Mouse (Mus musculus): ENCODE measurements around the gene Gm32742. TPM values are rescaled to one million over a fixed set of nuclear protein-coding genes. Genes with fewer than 3 reads are reported as not detected.
"Not testable (repeated sequence)": the region's sequence is repeated elsewhere in the genome, so short reads cannot be mapped to it uniquely, and the experiment has no call there.

Gm32742 gene
- polyA plus RNA-seq, 1 experiment from 2014 or later: not detected

GRCm38 (mm10) chr9:51147294-51147693, 18.0 kb downstream of the Gm32742 start:
- no peaks in the 10 kb centered on the region for H3K27me3 ChIP-seq (ENCODE audit: insufficient read depth, low read length)

GRCm38 (mm10) chr9:51146496-51146895, 18.8 kb downstream of the Gm32742 start:
- Histone ChIP-seq H3K27ac (ENCODE audit: low read depth) (no peak overlapping the region), H3K4me1 (ENCODE audit: insufficient read depth) (no peaks in the 10 kb centered on the region), H3K27me3 (ENCODE audit: insufficient read depth, low read length) (no peaks in the 10 kb centered on the region), H3K4me3 (ENCODE audit: low read depth, low read length) (no peak overlapping the region), H3K36me3 (ENCODE audit: insufficient read depth) (no peaks in the 10 kb centered on the region), H3K9me3 (ENCODE audit: low read depth, low read length) (no peaks in the 10 kb centered on the region), H3K4me2 (no peak overlapping the region), H3K9ac (no peak overlapping the region)
- 61% methylated on average over 4 of the region's 4 CpGs for WGBS
- no peak for TF ChIP-seq CTCF (IDR thresholded peaks at IDR 0.05; ENCODE audit: low read depth)
- ATAC-seq (ENCODE audit: insufficient read depth) (no peak), DNase-seq (peak; percentile 66)

More at GRCm38 (mm10) chr9:51147294-51147693, 18.0 kb downstream of the Gm32742 start:
- no peaks in the 10 kb centered on the region for H3K9me3 ChIP-seq (ENCODE audit: low read depth, low read length)
- 76% methylated on average over 5 of the region's 5 CpGs for WGBS
- no peak overlapping the region for H3K9ac ChIP-seq
- no peak for DNase-seq
- H3K36me3 ChIP-seq (ENCODE audit: insufficient read depth): no peaks in the 10 kb centered on the region
- no peak overlapping the region for H3K4me3 ChIP-seq (ENCODE audit: low read depth, low read length)
- no peak overlapping the region for H3K4me2 ChIP-seq
- TF ChIP-seq CTCF (IDR thresholded peaks at IDR 0.05; ENCODE audit: low read depth): no peak
- no peak overlapping the region for H3K27ac ChIP-seq (ENCODE audit: low read depth)
- ATAC-seq (ENCODE audit: insufficient read depth): no peak
- no peaks in the 10 kb centered on the region for H3K4me1 ChIP-seq (ENCODE audit: insufficient read depth)

- no peaks in the 10 kb centered on the region for H3K36me3 ChIP-seq (ENCODE audit: insufficient read depth)
- no peak for DNase-seq
- H3K9me3 ChIP-seq (ENCODE audit: low read depth, low read length): no peaks in the 10 kb centered on the region
- ATAC-seq (ENCODE audit: insufficient read depth): no peak
- H3K4me2 ChIP-seq: no peak overlapping the region
- no peaks in the 10 kb centered on the region for H3K4me1 ChIP-seq (ENCODE audit: insufficient read depth)
- H3K27me3 ChIP-seq (ENCODE audit: insufficient read depth, low read length): no peaks in the 10 kb centered on the region
- 66% methylated on average over 6 of the region's 6 CpGs for WGBS
- no peak overlapping the region for H3K9ac ChIP-seq
- no peak overlapping the region for H3K4me3 ChIP-seq (ENCODE audit: low read depth, low read length)
- TF ChIP-seq CTCF (IDR thresholded peaks at IDR 0.05; ENCODE audit: low read depth): peak; percentile 44
- no peak overlapping the region for H3K27ac ChIP-seq (ENCODE audit: low read depth)
Measured at GRCm38 (mm10) chr9:51144218-51144617, 21.1 kb downstream of the Gm32742 start.

GRCm38 (mm10) chr9:51143437-51143836, 21.9 kb downstream of the Gm32742 start:
- no peak for ATAC-seq (ENCODE audit: insufficient read depth)
- DNase-seq: no peak
- H3K36me3 ChIP-seq (ENCODE audit: insufficient read depth): no peaks in the 10 kb centered on the region
- H3K4me2 ChIP-seq: no peak overlapping the region
- no peaks in the 10 kb centered on the region for H3K9me3 ChIP-seq (ENCODE audit: low read depth, low read length)
- TF ChIP-seq CTCF (IDR thresholded peaks at IDR 0.05; ENCODE audit: low read depth): no peak
- 81% methylated on average over 1 of the region's 1 CpGs for WGBS
- H3K4me1 ChIP-seq (ENCODE audit: insufficient read depth): no peaks in the 10 kb centered on the region
- H3K4me3 ChIP-seq (ENCODE audit: low read depth, low read length): no peak overlapping the region
- H3K27me3 ChIP-seq (ENCODE audit: insufficient read depth, low read length): no peaks in the 10 kb centered on the region
- no peak overlapping the region for H3K27ac ChIP-seq (ENCODE audit: low read depth)
- H3K9ac ChIP-seq: no peak overlapping the region

- Histone ChIP-seq H3K4me3 (ENCODE audit: low read depth, low read length) (no peak overlapping the region), H3K27ac (ENCODE audit: low read depth) (no peak overlapping the region), H3K4me1 (ENCODE audit: insufficient read depth) (no peaks in the 10 kb centered on the region), H3K4me2 (no peak overlapping the region), H3K9ac (no peak overlapping the region), H3K9me3 (ENCODE audit: low read depth, low read length) (no peaks in the 10 kb centered on the region), H3K36me3 (ENCODE audit: insufficient read depth) (no peaks in the 10 kb centered on the region), H3K27me3 (ENCODE audit: insufficient read depth, low read length) (no peaks in the 10 kb centered on the region)
- no peak for TF ChIP-seq CTCF (IDR thresholded peaks at IDR 0.05; ENCODE audit: low read depth)
- ATAC-seq (ENCODE audit: insufficient read depth) (no peak), DNase-seq (no peak)
- WGBS: 65% methylated on average over 3 of the region's 3 CpGs
Measured at GRCm38 (mm10) chr9:51140711-51141110, 24.6 kb downstream of the Gm32742 start.

GRCm38 (mm10) chr9:51139401-51139800, 25.9 kb downstream of the Gm32742 start:
- H3K4me3 ChIP-seq (ENCODE audit: low read depth, low read length); ATAC-seq (ENCODE audit: insufficient read depth); H3K4me2 ChIP-seq; H3K9me3 ChIP-seq (ENCODE audit: low read depth, low read length); H3K27ac ChIP-seq (ENCODE audit: low read depth); H3K9ac ChIP-seq; H3K27me3 ChIP-seq (ENCODE audit: insufficient read depth, low read length); H3K36me3 ChIP-seq (ENCODE audit: insufficient read depth); H3K4me1 ChIP-seq (ENCODE audit: insufficient read depth); DNase-seq: not testable (repeated sequence)
- WGBS: 66% methylated on average over 1 of the region's 1 CpGs

GRCm38 (mm10) chr9:51138301-51138700, 27.0 kb downstream of the Gm32742 start:
- no peaks in the 10 kb centered on the region for H3K4me1 ChIP-seq (ENCODE audit: insufficient read depth)
- TF ChIP-seq CTCF (IDR thresholded peaks at IDR 0.05; ENCODE audit: low read depth): no peak
- H3K9me3 ChIP-seq (ENCODE audit: low read depth, low read length): no peaks in the 10 kb centered on the region
- 87% methylated on average over 1 of the region's 1 CpGs for WGBS
- no peak overlapping the region for H3K4me2 ChIP-seq
- no peak overlapping the region for H3K4me3 ChIP-seq (ENCODE audit: low read depth, low read length)
- ATAC-seq (ENCODE audit: insufficient read depth) (no peak), DNase-seq (no peak)
- H3K27me3 ChIP-seq (ENCODE audit: insufficient read depth, low read length): no peaks in the 10 kb centered on the region
- H3K36me3 ChIP-seq (ENCODE audit: insufficient read depth): no peaks in the 10 kb centered on the region
- H3K9ac ChIP-seq: no peak overlapping the region
- H3K27ac ChIP-seq (ENCODE audit: low read depth): no peak overlapping the region

- no peak for ATAC-seq (ENCODE audit: insufficient read depth)
- no peaks in the 10 kb centered on the region for H3K9me3 ChIP-seq (ENCODE audit: low read depth, low read length)
Measured at GRCm38 (mm10) chr9:51137836-51138235, 27.5 kb downstream of the Gm32742 start.

More at GRCm38 (mm10) chr9:51137836-51138235, 27.5 kb downstream of the Gm32742 start:
- Histone ChIP-seq H3K27me3 (ENCODE audit: insufficient read depth, low read length) (no peaks in the 10 kb centered on the region), H3K27ac (ENCODE audit: low read depth) (no peak overlapping the region), H3K9ac (no peak overlapping the region), H3K4me2 (no peak overlapping the region), H3K4me3 (ENCODE audit: low read depth, low read length) (no peak overlapping the region), H3K36me3 (ENCODE audit: insufficient read depth) (no peaks in the 10 kb centered on the region), H3K4me1 (ENCODE audit: insufficient read depth) (no peaks in the 10 kb centered on the region)
- no peak for TF ChIP-seq CTCF (IDR thresholded peaks at IDR 0.05; ENCODE audit: low read depth)
- DNase-seq: no peak
- 85% methylated on average over 1 of the region's 1 CpGs for WGBS
